Mouse (Mus musculus): ENCODE measurements around the gene Casc3. TPM values are rescaled to one million over a fixed set of nuclear protein-coding genes. Genes with fewer than 3 reads are reported as not detected.

Casc3 gene
- total RNA-seq, 2 experiments from 2014 or later, result 52.3 to 55.8 TPM

DNA sequence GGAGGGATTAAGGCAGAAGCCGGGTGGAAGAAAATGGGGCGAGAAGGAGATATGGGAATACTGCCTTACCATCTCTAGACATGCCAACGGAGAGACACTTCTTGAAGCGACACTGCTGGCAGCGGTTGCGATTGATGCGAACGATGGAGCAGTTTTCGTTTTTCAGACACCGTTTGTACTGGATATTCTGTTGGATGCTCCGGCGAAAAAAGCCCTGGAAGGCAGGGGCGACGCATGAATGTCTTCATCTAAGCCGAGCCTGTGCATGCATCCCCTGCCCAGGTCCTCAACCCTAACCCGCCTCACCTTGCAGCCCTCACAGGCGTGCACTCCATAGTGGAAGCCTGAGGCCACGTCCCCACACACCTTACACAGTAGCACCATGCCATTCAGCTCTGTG is 33.6 kb upstream of the Casc3 start:
- DNase-seq (ENCODE audit: extremely low spot score in 1 of 2, low spot score in 2 of 2), result no peak
- intact Hi-C loops (cut with DNase I), result no loop called here

- DNase-seq (ENCODE audit: extremely low spot score in 1 of 2, low spot score in 2 of 2), result peak in 1 of 2 experiments; percentile 73
- intact Hi-C loops (cut with DNase I), result no loop called here
Measured at GRCm38 (mm10) chr11:98771844-98772525, 32.7 kb upstream of the Casc3 start.

GRCm38 (mm10) chr11:98772667-98773171 is 32.0 kb upstream of the Casc3 start:
- intact Hi-C loops (cut with DNase I), result no loop called here
- DNase-seq (ENCODE audit: extremely low spot score in 1 of 2, low spot score in 2 of 2), result peak in 1 of 2 experiments; percentile 56

DNA sequence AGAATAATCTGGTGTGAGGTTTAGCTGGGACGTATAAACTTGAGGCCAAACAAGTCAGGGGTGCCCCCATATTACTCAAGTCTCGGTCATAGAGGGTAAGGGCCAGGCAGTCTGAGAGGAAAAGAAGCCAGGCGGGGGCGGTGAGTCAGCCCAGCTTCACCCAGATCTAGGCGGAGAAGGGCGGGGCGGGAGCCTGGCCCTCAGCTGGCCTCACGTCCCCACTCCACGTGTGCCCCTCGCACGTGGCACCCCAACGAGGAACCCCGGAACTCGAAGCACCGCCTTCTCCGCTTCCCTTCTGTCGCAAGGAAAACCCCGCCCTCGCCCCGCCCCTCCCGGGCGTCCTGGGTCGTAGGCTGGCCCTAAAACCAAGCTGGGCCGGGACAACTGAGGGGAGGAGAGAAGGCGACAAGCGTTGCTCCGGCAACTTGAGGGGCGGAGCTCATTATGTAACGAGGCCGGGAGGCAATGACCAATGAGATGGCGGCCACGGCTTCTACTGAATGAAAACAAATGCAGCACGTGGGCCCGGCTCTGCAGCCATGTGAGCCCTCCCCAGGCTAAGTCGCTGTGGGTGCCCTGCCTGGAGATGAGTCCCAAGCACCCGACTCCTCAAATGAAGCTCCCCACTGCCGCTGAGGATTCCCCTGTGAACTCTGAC is 30.9 kb upstream of the Casc3 start:
- intact Hi-C loops (cut with DNase I), result no loop called here
- DNase-seq (ENCODE audit: extremely low spot score in 1 of 2, low spot score in 2 of 2), result peak; percentile 98 to 99

- DNase-seq (ENCODE audit: extremely low spot score in 1 of 2, low spot score in 2 of 2), result no peak
- intact Hi-C loops (cut with DNase I), result loop anchor here (1.0 kb wide), 1 partner anchor 9 kb away; no protein-coding TSS in a partner anchor
Measured at GRCm38 (mm10) chr11:98774582-98775347, 29.9 kb upstream of the Casc3 start, which contains the start of gene Nr1d1. Nr1d1 (minus strand) TSS chr11:98775333.

DNA sequence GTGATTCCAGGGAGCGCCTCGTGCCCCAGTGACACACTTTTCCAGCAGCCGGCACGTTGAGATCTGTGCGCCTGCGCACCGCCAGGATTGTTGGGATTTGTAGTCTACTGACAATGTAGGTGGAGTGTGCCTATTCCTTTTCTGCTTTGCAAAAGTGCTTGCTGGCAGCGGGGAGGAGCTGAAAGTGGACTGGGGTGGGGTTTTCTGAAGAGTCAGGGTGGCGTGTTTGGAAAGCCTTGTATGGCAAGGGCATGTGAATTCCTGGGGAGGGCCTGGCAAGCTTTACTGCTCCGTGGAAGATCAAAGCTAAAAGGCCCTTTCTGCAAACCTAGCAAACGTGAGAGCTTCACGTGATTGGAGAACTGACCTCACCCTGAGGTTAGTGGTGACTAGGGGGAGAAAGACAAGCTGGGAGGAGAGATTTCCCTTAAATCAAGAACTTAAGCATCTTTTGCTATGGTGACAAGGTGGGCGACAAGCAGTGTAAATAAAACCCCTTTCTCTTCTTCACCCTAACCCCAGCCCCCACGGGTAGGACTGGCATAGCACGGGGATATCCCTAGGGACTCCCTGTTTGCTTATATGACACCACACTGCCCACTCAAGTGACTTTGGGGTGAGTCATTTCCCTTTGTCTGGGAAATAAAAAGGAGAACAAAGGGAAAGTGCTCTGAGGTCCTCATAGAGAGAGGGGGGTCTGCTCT is 29.2 kb upstream of the Casc3 start:
- intact Hi-C loops (cut with DNase I), result loop anchor here (1.0 kb wide), 1 partner anchor 8 kb away; no protein-coding TSS in a partner anchor

DNA sequence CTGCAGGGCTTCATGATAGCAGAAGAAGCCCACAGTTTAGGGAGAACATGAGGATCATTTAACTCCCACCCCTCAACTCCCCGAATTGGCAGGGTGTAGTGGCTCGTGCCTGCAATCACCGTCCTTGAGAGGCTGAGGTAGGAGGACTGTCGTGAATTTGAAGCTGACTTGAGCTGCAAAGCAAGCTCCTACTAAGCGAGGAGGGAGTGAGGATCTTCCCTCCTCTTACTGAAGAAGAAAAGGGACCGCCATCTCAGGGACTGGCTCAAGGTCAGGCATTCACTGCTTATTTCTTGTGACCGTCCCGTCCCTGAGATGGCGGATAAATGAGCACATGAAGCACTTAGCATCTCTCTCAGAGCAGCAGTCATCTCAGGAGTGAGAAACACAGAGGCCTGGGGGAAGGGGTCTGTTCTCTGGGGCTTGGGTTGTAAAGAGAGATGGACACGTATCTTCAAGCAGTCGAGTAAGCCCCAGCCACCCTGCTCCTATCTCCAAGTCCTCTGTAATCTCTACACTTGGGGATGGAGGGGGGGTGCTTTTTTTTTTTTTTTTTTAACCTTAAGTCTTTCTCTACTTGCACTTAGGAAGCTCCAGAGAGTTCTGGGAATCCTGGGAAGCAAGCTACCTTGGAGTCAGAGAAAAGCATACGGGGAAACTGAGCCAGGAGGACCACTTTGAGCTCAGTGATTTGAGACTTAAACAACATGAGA is 28.5 kb upstream of the Casc3 start:
- intact Hi-C loops (cut with DNase I), result no loop called here
- DNase-seq (ENCODE audit: extremely low spot score in 1 of 2, low spot score in 2 of 2), result no peak

More for the DNA sequence above, 29.2 kb upstream of the Casc3 start:
- DNase-seq (ENCODE audit: extremely low spot score in 1 of 2, low spot score in 2 of 2), result peak; percentile 99

DNA sequence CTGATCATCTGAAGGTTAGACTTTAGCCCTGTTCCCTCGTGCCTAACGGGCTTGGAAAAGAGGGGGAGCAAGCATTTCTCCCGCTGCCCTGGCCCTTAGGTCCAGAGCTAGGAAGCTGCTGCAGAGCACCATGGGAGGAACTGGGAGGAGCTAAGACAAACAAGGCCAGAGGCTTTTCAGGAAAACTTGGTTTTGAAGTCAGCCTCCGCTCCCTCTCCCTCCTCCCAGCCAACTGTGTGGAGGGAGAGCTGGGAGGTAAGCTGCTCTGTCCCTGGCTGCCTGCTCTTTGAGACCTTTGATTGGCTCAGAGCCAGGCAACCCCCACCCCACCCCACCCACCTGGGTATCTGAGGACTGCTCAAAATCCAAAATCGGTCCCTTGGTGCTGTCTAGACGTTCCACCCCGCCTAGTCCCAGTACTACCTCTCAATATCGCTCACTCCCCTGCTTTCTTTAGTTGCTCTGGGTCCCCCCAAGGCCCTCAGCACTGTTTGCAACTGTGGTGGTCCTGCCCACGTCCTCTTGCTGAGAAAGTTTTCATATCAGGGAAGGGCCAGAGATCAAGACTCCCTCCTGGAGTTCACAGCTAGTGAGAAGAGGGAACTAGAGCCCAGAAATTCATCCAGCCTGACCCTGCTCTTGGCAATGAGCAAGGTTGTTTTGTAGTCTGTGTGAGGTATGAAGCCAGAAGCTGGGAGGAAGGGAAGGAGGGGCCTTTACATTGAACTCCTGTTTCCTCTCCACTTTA is 27.7 kb upstream of the Casc3 start:
- intact Hi-C loops (cut with DNase I), result no loop called here
- peak in 1 of 2 experiments; percentile 80 for DNase-seq (ENCODE audit: extremely low spot score in 1 of 2, low spot score in 2 of 2)

DNA sequence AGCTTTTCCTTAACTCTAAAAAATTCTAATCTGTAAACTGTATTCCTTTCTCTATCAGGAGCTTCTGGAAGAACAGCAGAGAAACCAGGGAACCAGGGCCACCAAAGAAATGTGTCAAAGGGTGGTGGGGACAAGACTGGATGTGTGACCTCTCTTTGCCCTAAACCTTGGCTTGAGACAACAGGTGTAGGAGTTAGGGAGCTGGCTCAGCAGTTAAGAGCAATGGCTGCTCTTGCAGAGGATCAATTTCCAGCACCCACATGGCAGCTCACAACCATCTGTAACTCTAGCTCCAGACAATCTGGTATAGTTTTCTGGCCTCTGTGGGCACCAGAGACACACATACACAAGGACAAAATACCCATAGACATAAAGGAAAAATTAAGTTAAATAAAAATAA is 26.8 kb upstream of the Casc3 start:
- no peak for DNase-seq (ENCODE audit: extremely low spot score in 1 of 2, low spot score in 2 of 2)
- intact Hi-C loops (cut with DNase I), result no loop called here

- intact Hi-C loops (cut with DNase I), result loop anchor here (5.0 kb wide), 1 partner anchor 40 kb away; the partner anchor contains the start of gene Thra
- DNase-seq (ENCODE audit: extremely low spot score in 1 of 2, low spot score in 2 of 2), result peak; percentile 84 to 89
Measured at GRCm38 (mm10) chr11:98781851-98782512, 22.7 kb upstream of the Casc3 start.

- intact Hi-C loops (cut with DNase I), result loop anchor here (1.0 to 5.0 kb wide), 2 partner anchors 7 to 40 kb away; partner anchors contain the start of genes Nr1d1 and Thra
- peak in 1 of 2 experiments; percentile 70 for DNase-seq (ENCODE audit: extremely low spot score in 1 of 2, low spot score in 2 of 2)
Measured at GRCm38 (mm10) chr11:98782651-98783235, 22.0 kb upstream of the Casc3 start.

DNA sequence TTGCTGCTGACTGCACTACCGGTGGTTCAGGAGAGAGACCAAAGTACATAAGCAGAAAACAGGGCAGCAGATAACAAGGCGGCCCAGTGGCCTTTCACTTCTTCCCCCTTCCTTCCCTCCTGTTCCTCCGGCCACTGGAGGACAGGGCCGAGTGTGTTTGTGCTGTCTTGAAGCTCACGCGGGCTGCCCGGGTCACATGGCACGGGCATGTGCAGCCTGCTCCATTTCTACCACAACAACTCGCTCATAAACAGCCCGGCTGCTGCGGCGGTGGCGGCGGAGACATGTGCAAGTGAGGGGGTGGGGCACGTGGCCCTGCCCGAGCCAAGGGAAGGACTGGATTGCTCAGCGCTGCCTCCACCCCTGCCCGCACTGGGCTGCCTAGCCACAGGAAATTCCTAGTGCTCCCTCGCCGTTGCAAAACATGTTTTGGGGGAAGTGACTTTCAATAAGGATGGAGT is 21.4 kb upstream of the Casc3 start:
- intact Hi-C loops (cut with DNase I), result loop anchor here (1.0 to 5.0 kb wide), 2 partner anchors 8 to 41 kb away; partner anchors contain the start of genes Nr1d1 and Thra
- DNase-seq (ENCODE audit: extremely low spot score in 1 of 2, low spot score in 2 of 2), result peak; percentile 93 to 99

- DNase-seq (ENCODE audit: extremely low spot score in 1 of 2, low spot score in 2 of 2), result no peak
- intact Hi-C loops (cut with DNase I), result loop anchor here (5.0 kb wide), 1 partner anchor 42 kb away; the partner anchor contains the start of gene Thra
Measured at GRCm38 (mm10) chr11:98784139-98784538, 20.6 kb upstream of the Casc3 start.

- no peak for DNase-seq (ENCODE audit: extremely low spot score in 1 of 2, low spot score in 2 of 2)
Measured at GRCm38 (mm10) chr11:98785214-98785613, 19.5 kb upstream of the Casc3 start.

DNA sequence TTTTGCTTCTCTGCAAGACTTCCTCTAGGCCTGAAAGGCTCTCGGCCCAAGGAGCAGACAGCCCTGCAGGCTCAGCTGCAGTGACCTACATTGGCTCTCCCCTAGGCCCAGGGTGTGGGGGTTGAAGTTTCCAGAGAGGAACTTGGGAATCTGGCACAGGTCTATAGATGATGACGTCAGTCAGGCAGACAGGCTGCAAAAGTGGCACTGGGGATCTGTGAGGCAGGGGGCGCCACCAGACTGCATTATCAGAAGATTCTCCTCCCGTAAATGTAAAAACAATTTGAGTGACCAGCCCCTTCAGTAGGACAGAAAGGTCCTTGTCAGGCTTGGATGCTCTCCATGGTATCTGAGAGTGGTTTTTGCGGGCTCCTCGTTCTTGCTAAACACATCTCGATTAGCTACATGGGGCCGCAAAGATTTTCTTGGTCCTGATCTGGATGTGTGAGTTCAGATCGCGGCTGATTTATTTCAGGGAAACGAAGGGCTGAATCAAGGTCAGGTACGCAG is 18.9 kb upstream of the Casc3 start:
- intact Hi-C loops (cut with DNase I), result loop anchor here (5.0 kb wide), 1 partner anchor 74 kb away; no protein-coding TSS in a partner anchor
- peak; percentile 86 to 93 for DNase-seq (ENCODE audit: extremely low spot score in 1 of 2, low spot score in 2 of 2)

More at GRCm38 (mm10) chr11:98785214-98785613, 19.5 kb upstream of the Casc3 start:
- intact Hi-C loops (cut with DNase I), result loop anchor here (5.0 kb wide), 1 partner anchor 73 kb away; no protein-coding TSS in a partner anchor

Measured in left cerebral cortex, postnatal 10 days (tissue).